Mouse (Mus musculus) heart, postnatal 36 days (tissue): ENCODE measurements around the gene Fam166b. TPM values are rescaled to one million over a fixed set of nuclear protein-coding genes. Genes with fewer than 3 reads are reported as not detected.
A peak's percentile ranks its signal among the peaks of the same experiment; 100 is the strongest.

Experiments
- DNase-seq, 2 experiments: peaks; one replicate each; pipeline ENCODE4 v3.0.0; 2021 to 2022
- intact Hi-C: fragments of 180-260 bp; cut with DNase I; formaldehyde crosslinking; loops from one replicate; pipeline ENCODE4 v1.15.1; 2025
- total RNA-seq, 2 experiments: library from RNA; stranded (reverse); gene quantifications; 2 replicates each; pipeline ENCODE4 v1.2.3; 2021

Gene Fam166b
- not detected for total RNA-seq

GRCm38 (mm10) chr4:43428946-43429345 is at the start of gene Fam166b:
TSS of gene Fam166b (minus strand) at chr4:43429134.
- DNase-seq: no peak
- intact Hi-C loops: loop anchor here (10.0 kb wide), 1 partner anchor 436 kb away; no protein-coding TSS in a partner anchor

GRCm38 (mm10) chr4:43478534-43478858 is 49.6 kb upstream of the Fam166b start:
- intact Hi-C loops: loop anchor here (2.0 to 5.0 kb wide), 2 partner anchors 36 to 211 kb away; partner anchors contain the start of gene Atp8b5
- no peak for DNase-seq

- intact Hi-C loops: loop anchor here (2.0 to 5.0 kb wide), 2 partner anchors 35 to 211 kb away; partner anchors contain the start of gene Atp8b5
- peak; percentile 86 for DNase-seq
These were observed 49.1 kb upstream of the Fam166b start for GRCm38 (mm10) chr4:43477857-43478533.

- no peak for DNase-seq
- intact Hi-C loops: loop anchor here (5.0 kb wide), 1 partner anchor 209 kb away; the partner anchor contains the start of gene Atp8b5
These were observed 47.7 kb upstream of the Fam166b start for GRCm38 (mm10) chr4:43476604-43477003.

- intact Hi-C loops: no loop called here
- DNase-seq: no peak
These were observed 44.7 kb upstream of the Fam166b start for GRCm38 (mm10) chr4:43473636-43474035.

- DNase-seq: no peak
- intact Hi-C loops: no loop called here
These were observed 41.4 kb upstream of the Fam166b start for GRCm38 (mm10) chr4:43470301-43470700.

- intact Hi-C loops: no loop called here
- no peak for DNase-seq
These were observed 37.9 kb upstream of the Fam166b start for GRCm38 (mm10) chr4:43466872-43467271.

- no peak for DNase-seq
- intact Hi-C loops: no loop called here
These were observed 37.0 kb upstream of the Fam166b start for GRCm38 (mm10) chr4:43465935-43466334.

GRCm38 (mm10) chr4:43463102-43463501 is 34.2 kb upstream of the Fam166b start:
- no peak for DNase-seq
- intact Hi-C loops: no loop called here

GRCm38 (mm10) chr4:43457124-43457523 is 28.2 kb upstream of the Fam166b start:
- intact Hi-C loops: no loop called here
- DNase-seq: no peak

GRCm38 (mm10) chr4:43456470-43456869 is 27.5 kb upstream of the Fam166b start:
- DNase-seq: no peak

GRCm38 (mm10) chr4:43454041-43454836 is 25.3 kb upstream of the Fam166b start, which contains the start of gene Cd72:
TSS of gene Cd72 (minus strand) at chr4:43454628.
- no peak for DNase-seq
- intact Hi-C loops: no loop called here

More at GRCm38 (mm10) chr4:43456470-43456869, 27.5 kb upstream of the Fam166b start:
- intact Hi-C loops: no loop called here

GRCm38 (mm10) chr4:43453413-43453812 is 24.5 kb upstream of the Fam166b start:
- DNase-seq: no peak
- intact Hi-C loops: no loop called here

- DNase-seq: no peak
- intact Hi-C loops: no loop called here
These were observed 23.4 kb upstream of the Fam166b start for GRCm38 (mm10) chr4:43452315-43452714.

- intact Hi-C loops: no loop called here
- DNase-seq: peak in 1 of 2 experiments; percentile 34
These were observed 19.6 kb upstream of the Fam166b start for GRCm38 (mm10) chr4:43448554-43448953.

GRCm38 (mm10) chr4:43447251-43447650 is 18.3 kb upstream of the Fam166b start:
- intact Hi-C loops: no loop called here
- no peak for DNase-seq

- DNase-seq: no peak
- intact Hi-C loops: loop anchor here (2.0 to 5.0 kb wide), 4 partner anchors 35 to 267 kb away; partner anchors contain the start of genes Creb3, Olfr71 and Tln1
These were observed 14.6 kb upstream of the Fam166b start for GRCm38 (mm10) chr4:43443511-43443910.

- intact Hi-C loops: loop anchor here (1.0 to 5.0 kb wide), 5 partner anchors 36 to 268 kb away; partner anchors contain the start of genes Creb3, Olfr71 and Tln1
- DNase-seq: peak; percentile 63 to 77
These were observed 13.8 kb upstream of the Fam166b start for GRCm38 (mm10) chr4:43442456-43443361.

GRCm38 (mm10) chr4:43442044-43442443 is 13.1 kb upstream of the Fam166b start:
- intact Hi-C loops: loop anchor here (1.0 to 5.0 kb wide), 5 partner anchors 36 to 269 kb away; partner anchors contain the start of genes Creb3, Olfr71 and Tln1

GRCm38 (mm10) chr4:43441639-43442038 is 12.7 kb upstream of the Fam166b start, which contains the start of gene Tesk1:
TSS of gene Tesk1 (plus strand) at chr4:43441939.
- DNase-seq: no peak
- intact Hi-C loops: loop anchor here (1.0 to 5.0 kb wide), 5 partner anchors 35 to 269 kb away; partner anchors contain the start of genes Creb3, Olfr71 and Tln1

More at GRCm38 (mm10) chr4:43442044-43442443, 13.1 kb upstream of the Fam166b start:
- DNase-seq: peak; percentile 99
